Mouse (Mus musculus): ENCODE results near the gene Rxfp2. TPM values are rescaled to one million over a fixed set of nuclear protein-coding genes. Genes with fewer than 3 reads are reported as not detected.

The Rxfp2 gene
- polyA plus RNA-seq, 1 experiment, result not detected

- H3K79me3 ChIP-seq (ENCODE audit: low read depth), result no peaks in the 10 kb centered on the region
- H3ac ChIP-seq (ENCODE audit: control insufficient read depth, insufficient read length, low read depth), result no peak overlapping the region
- H3K27me3 ChIP-seq (ENCODE audit: control insufficient read depth, insufficient read depth, insufficient read length), result no peaks in the 10 kb centered on the region
- H3K79me2 ChIP-seq (ENCODE audit: control insufficient read depth, insufficient read depth), result no peaks in the 10 kb centered on the region
- H3K36me3 ChIP-seq (ENCODE audit: control insufficient read depth, insufficient read depth), result no peaks in the 10 kb centered on the region
- no peak overlapping the region for H3K4me3 ChIP-seq (ENCODE audit: insufficient read depth, poor library complexity, severe bottlenecking)
- TF ChIP-seq MYOD1 (IDR thresholded peaks at IDR 0.05; ENCODE audit: control insufficient read depth, insufficient read length, low read depth) (no peak), FOSL1 (IDR thresholded peaks at IDR 0.05; ENCODE audit: insufficient read depth, low read length, poor library complexity, severe bottlenecking) (no peak), MAX (IDR thresholded peaks at IDR 0.05) (no peak)
Measured at GRCm38 (mm10) chr5:149997321-149998034, 21.0 kb upstream of the Rxfp2 start.

GRCm38 (mm10) chr5:149998311-149998710 is 20.2 kb upstream of the Rxfp2 start:
- Histone ChIP-seq H3K79me3 (ENCODE audit: low read depth) (no peaks in the 10 kb centered on the region), H3K27me3 (ENCODE audit: control insufficient read depth, insufficient read depth, insufficient read length) (no peaks in the 10 kb centered on the region), H3K79me2 (ENCODE audit: control insufficient read depth, insufficient read depth) (no peaks in the 10 kb centered on the region), H3K4me3 (ENCODE audit: insufficient read depth, poor library complexity, severe bottlenecking) (no peak overlapping the region), H3ac (ENCODE audit: control insufficient read depth, insufficient read length, low read depth) (no peak overlapping the region), H3K36me3 (ENCODE audit: control insufficient read depth, insufficient read depth) (no peaks in the 10 kb centered on the region)
- no peak for TF ChIP-seq FOSL1 (IDR thresholded peaks at IDR 0.05; ENCODE audit: insufficient read depth, low read length, poor library complexity, severe bottlenecking)
- TF ChIP-seq MAX (IDR thresholded peaks at IDR 0.05), result no peak

DNA sequence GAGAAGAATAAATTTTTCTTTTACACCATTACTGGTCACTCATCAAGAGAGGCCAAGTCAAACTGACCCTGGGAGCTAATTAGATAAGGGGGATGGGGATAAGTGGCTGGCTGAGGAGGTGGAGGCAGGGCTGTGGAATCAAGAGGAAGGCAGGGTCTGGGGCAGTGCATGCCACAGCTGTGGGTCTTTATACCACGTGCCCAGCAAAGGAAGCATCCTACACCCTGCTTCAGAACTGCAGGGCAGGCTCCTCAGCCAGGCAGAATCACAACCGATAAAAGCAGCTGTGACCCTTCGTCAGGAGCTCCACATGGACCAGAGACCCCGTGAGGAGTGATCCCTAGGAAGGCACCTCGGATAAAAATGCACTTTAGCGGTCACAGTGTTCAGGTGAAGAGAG is 13.1 kb upstream of the Rxfp2 start:
- no peak overlapping the region for H3ac ChIP-seq (ENCODE audit: control insufficient read depth, insufficient read length, low read depth)
- no peaks in the 10 kb centered on the region for H3K27me3 ChIP-seq (ENCODE audit: control insufficient read depth, insufficient read depth, insufficient read length)
- H3K4me3 ChIP-seq (ENCODE audit: insufficient read depth, poor library complexity, severe bottlenecking), result no peak overlapping the region
- H3K79me2 ChIP-seq (ENCODE audit: control insufficient read depth, insufficient read depth), result no peaks in the 10 kb centered on the region
- H3K79me3 ChIP-seq (ENCODE audit: low read depth), result no peaks in the 10 kb centered on the region
- TF ChIP-seq CTCF (IDR thresholded peaks at IDR 0.05; ENCODE audit: control insufficient read depth, insufficient read depth, insufficient read length), result no peak
- TF ChIP-seq MAX (IDR thresholded peaks at IDR 0.05), result no peak
- no peak for TF ChIP-seq MYOG (IDR thresholded peaks at IDR 0.05; ENCODE audit: control insufficient read depth, extremely low read depth, insufficient read length)
- TF ChIP-seq MYOD1 (IDR thresholded peaks at IDR 0.05; ENCODE audit: control insufficient read depth, insufficient read length, low read depth), result no peak
- TF ChIP-seq USF1 (IDR thresholded peaks at IDR 0.05; ENCODE audit: low read depth), result no peak
- no peak for TF ChIP-seq FOSL1 (IDR thresholded peaks at IDR 0.05; ENCODE audit: insufficient read depth, low read length, poor library complexity, severe bottlenecking)
- no peak for TF ChIP-seq CEBPB (IDR thresholded peaks at IDR 0.05; ENCODE audit: low read depth)
- no peaks in the 10 kb centered on the region for H3K36me3 ChIP-seq (ENCODE audit: control insufficient read depth, insufficient read depth)

- Histone ChIP-seq H3K36me3 (ENCODE audit: control insufficient read depth, insufficient read depth) (no peaks in the 10 kb centered on the region), H3K79me3 (ENCODE audit: low read depth) (no peaks in the 10 kb centered on the region), H3K4me3 (ENCODE audit: insufficient read depth, poor library complexity, severe bottlenecking) (no peak overlapping the region), H3K79me2 (ENCODE audit: control insufficient read depth, insufficient read depth) (no peaks in the 10 kb centered on the region), H3ac (ENCODE audit: control insufficient read depth, insufficient read length, low read depth) (no peak overlapping the region), H3K27me3 (ENCODE audit: control insufficient read depth, insufficient read depth, insufficient read length) (peaks cover 3% of the 10 kb centered on the region)
- TF ChIP-seq USF1 (IDR thresholded peaks at IDR 0.05; ENCODE audit: low read depth), result no peak
- no peak for TF ChIP-seq MAX (IDR thresholded peaks at IDR 0.05)
- TF ChIP-seq FOSL1 (IDR thresholded peaks at IDR 0.05; ENCODE audit: insufficient read depth, low read length, poor library complexity, severe bottlenecking), result no peak
- no peak for TF ChIP-seq CEBPB (IDR thresholded peaks at IDR 0.05; ENCODE audit: low read depth)
- TF ChIP-seq MYOD1 (IDR thresholded peaks at IDR 0.05; ENCODE audit: control insufficient read depth, insufficient read length, low read depth), result no peak
Measured at GRCm38 (mm10) chr5:150016861-150017260, 1.6 kb upstream of the Rxfp2 start.

GRCm38 (mm10) chr5:150017672-150018071 is 803 bp upstream of the Rxfp2 start:
- no peaks in the 10 kb centered on the region for H3K79me3 ChIP-seq (ENCODE audit: low read depth)
- H3K27me3 ChIP-seq (ENCODE audit: control insufficient read depth, insufficient read depth, insufficient read length), result peaks cover 3% of the 10 kb centered on the region
- H3K79me2 ChIP-seq (ENCODE audit: control insufficient read depth, insufficient read depth), result no peaks in the 10 kb centered on the region
- H3K4me3 ChIP-seq (ENCODE audit: insufficient read depth, poor library complexity, severe bottlenecking), result no peak overlapping the region
- no peaks in the 10 kb centered on the region for H3K36me3 ChIP-seq (ENCODE audit: control insufficient read depth, insufficient read depth)
- no peak for TF ChIP-seq MYOD1 (IDR thresholded peaks at IDR 0.05; ENCODE audit: control insufficient read depth, insufficient read length, low read depth)
- no peak for TF ChIP-seq USF1 (IDR thresholded peaks at IDR 0.05; ENCODE audit: low read depth)
- TF ChIP-seq CEBPB (IDR thresholded peaks at IDR 0.05; ENCODE audit: low read depth), result no peak
- TF ChIP-seq MAX (IDR thresholded peaks at IDR 0.05), result no peak
- TF ChIP-seq FOSL1 (IDR thresholded peaks at IDR 0.05; ENCODE audit: insufficient read depth, low read length, poor library complexity, severe bottlenecking), result no peak
- no peak for TF ChIP-seq CTCF (IDR thresholded peaks at IDR 0.05; ENCODE audit: control insufficient read depth, insufficient read depth, insufficient read length)
- TF ChIP-seq MYOG (IDR thresholded peaks at IDR 0.05; ENCODE audit: control insufficient read depth, extremely low read depth, insufficient read length), result no peak
- no peak overlapping the region for H3ac ChIP-seq (ENCODE audit: control insufficient read depth, insufficient read length, low read depth)

DNA sequence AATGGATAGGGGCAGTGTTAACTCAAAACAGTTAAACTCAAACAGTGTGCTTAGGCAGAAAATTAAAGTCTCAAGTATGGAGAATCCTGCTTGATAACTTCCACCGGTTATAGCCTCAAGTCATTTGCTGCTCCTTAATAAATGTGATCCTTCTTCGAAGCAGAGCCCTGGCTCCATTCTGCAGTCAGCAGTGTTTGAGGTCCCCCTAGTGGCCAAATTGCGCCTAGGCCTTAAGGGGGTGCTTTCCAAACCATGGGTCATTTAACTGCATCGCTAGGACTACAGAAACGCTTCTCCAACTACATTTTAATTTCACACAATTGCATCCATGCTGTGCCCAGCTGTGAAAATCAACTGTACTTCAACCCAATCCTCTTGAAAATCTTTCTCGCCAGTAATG is 2.4 kb downstream of the Rxfp2 start:
- Histone ChIP-seq H3K79me3 (ENCODE audit: low read depth) (no peaks in the 10 kb centered on the region), H3K79me2 (ENCODE audit: control insufficient read depth, insufficient read depth) (no peaks in the 10 kb centered on the region), H3K4me3 (ENCODE audit: insufficient read depth, poor library complexity, severe bottlenecking) (no peak overlapping the region), H3K27me3 (ENCODE audit: control insufficient read depth, insufficient read depth, insufficient read length) (peaks cover 3% of the 10 kb centered on the region), H3K36me3 (ENCODE audit: control insufficient read depth, insufficient read depth) (no peaks in the 10 kb centered on the region), H3ac (ENCODE audit: control insufficient read depth, insufficient read length, low read depth) (no peak overlapping the region)
- TF ChIP-seq CTCF (IDR thresholded peaks at IDR 0.05; ENCODE audit: control insufficient read depth, insufficient read depth, insufficient read length) (peak; percentile 67), FOSL1 (IDR thresholded peaks at IDR 0.05; ENCODE audit: insufficient read depth, low read length, poor library complexity, severe bottlenecking) (no peak), USF1 (IDR thresholded peaks at IDR 0.05; ENCODE audit: low read depth) (no peak), CEBPB (IDR thresholded peaks at IDR 0.05; ENCODE audit: low read depth) (no peak)

All from C2C12 (cell line).